Mouse (Mus musculus) G1E (cell line): ENCODE data around the gene Foxo3.

Source experiments
- CTCF ChIP-seq: IDR thresholded peaks from 2 replicates; pipeline ENCODE4 v1.5.1; 2012; ENCODE audit warnings: low read depth, low read length, inconsistent platforms, mixed read lengths
- POLR2AphosphoS5 ChIP-seq: IDR thresholded peaks from 2 replicates; pipeline ENCODE4 v1.6.1; 2012; ENCODE audit warnings: low read depth, low read length, inconsistent platforms; ENCODE audit not compliant: insufficient replicate concordance
- TAL1 ChIP-seq: conservative IDR thresholded peaks from 2 replicates; pipeline ENCODE4 v1.6.1; 2012; ENCODE audit warnings: low read depth, low read length, inconsistent platforms, mixed read lengths

DNA sequence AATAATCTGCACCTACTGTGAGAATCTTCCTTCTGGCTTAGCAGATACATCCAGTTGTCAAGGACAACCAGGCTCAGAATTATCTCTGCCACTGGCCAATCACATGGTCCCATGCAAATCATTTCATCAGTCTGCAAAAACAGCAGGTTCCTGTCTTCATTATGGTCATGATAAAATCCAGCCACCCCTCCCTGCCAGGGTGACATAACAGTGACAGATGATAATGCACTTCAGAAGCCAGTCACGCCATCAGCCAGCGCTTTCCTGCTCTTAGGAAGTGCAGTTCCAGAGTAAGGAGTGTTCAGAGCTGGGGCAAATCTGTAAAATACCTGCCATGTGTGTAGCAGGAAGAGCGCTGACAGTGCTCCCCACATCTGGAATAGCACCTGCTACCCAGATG is 77.1 kb downstream of the Foxo3 start:
- TF ChIP-seq TAL1 (no peak), CTCF (no peak), POLR2AphosphoS5 (no peak)
